Mouse (Mus musculus): ENCODE measurements at regions not wholly inside any gene's neighbourhood (a gene's known extent, or its start where the extent isn't known, plus 50 kb on each side); places are given as distances from the start of the nearest gene placed in this dataset.

GRCm38 (mm10) chr13:97439216-97439979 lies 198.5 kb downstream of the Enc1 start:
- TF ChIP-seq POLR2A (IDR thresholded peaks at IDR 0.05; ENCODE audit: borderline replicate concordance, extremely low read depth, insufficient read depth, insufficient read length, poor library complexity, severe bottlenecking): no peak
- TF ChIP-seq CTCF (IDR thresholded peaks at IDR 0.05; ENCODE audit: borderline replicate concordance, extremely low read depth, insufficient read depth, insufficient read length): no peak
- DNase-seq (ENCODE audit: low read depth): peak; percentile 90

- TF ChIP-seq CTCF (IDR thresholded peaks at IDR 0.05; ENCODE audit: borderline replicate concordance, extremely low read depth, insufficient read depth, insufficient read length) (no peak), POLR2A (IDR thresholded peaks at IDR 0.05; ENCODE audit: borderline replicate concordance, extremely low read depth, insufficient read depth, insufficient read length, poor library complexity, severe bottlenecking) (no peak)
- DNase-seq (ENCODE audit: low read depth): peak; percentile 70
These were observed 197.8 kb downstream of the Enc1 start for GRCm38 (mm10) chr13:97438692-97439091.

GRCm38 (mm10) chr13:97438277-97438676 lies 197.4 kb downstream of the Enc1 start:
- no peak for TF ChIP-seq CTCF (IDR thresholded peaks at IDR 0.05; ENCODE audit: borderline replicate concordance, extremely low read depth, insufficient read depth, insufficient read length)
- no peak for TF ChIP-seq POLR2A (IDR thresholded peaks at IDR 0.05; ENCODE audit: borderline replicate concordance, extremely low read depth, insufficient read depth, insufficient read length, poor library complexity, severe bottlenecking)

GRCm38 (mm10) chr13:97436719-97437350 lies 195.9 kb downstream of the Enc1 start:
- peak; percentile 80 for DNase-seq (ENCODE audit: low read depth)
- TF ChIP-seq POLR2A (IDR thresholded peaks at IDR 0.05; ENCODE audit: borderline replicate concordance, extremely low read depth, insufficient read depth, insufficient read length, poor library complexity, severe bottlenecking) (no peak), CTCF (IDR thresholded peaks at IDR 0.05; ENCODE audit: borderline replicate concordance, extremely low read depth, insufficient read depth, insufficient read length) (no peak)

More at GRCm38 (mm10) chr13:97438277-97438676, 197.4 kb downstream of the Enc1 start:
- no peak for DNase-seq (ENCODE audit: low read depth)

GRCm38 (mm10) chr13:97435865-97436718 lies 195.2 kb downstream of the Enc1 start:
- DNase-seq (ENCODE audit: low read depth): peak; percentile 87
- no peak for TF ChIP-seq POLR2A (IDR thresholded peaks at IDR 0.05; ENCODE audit: borderline replicate concordance, extremely low read depth, insufficient read depth, insufficient read length, poor library complexity, severe bottlenecking)
- peak; percentile 31; the same call in 1 of the 2 replicates for TF ChIP-seq CTCF (IDR thresholded peaks at IDR 0.05; ENCODE audit: borderline replicate concordance, extremely low read depth, insufficient read depth, insufficient read length)

- DNase-seq (ENCODE audit: low read depth): peak; percentile 64
- no peak for TF ChIP-seq POLR2A (IDR thresholded peaks at IDR 0.05; ENCODE audit: borderline replicate concordance, extremely low read depth, insufficient read depth, insufficient read length, poor library complexity, severe bottlenecking)
- TF ChIP-seq CTCF (IDR thresholded peaks at IDR 0.05; ENCODE audit: borderline replicate concordance, extremely low read depth, insufficient read depth, insufficient read length): no peak
These were observed 194.3 kb downstream of the Enc1 start for GRCm38 (mm10) chr13:97434961-97435864.

GRCm38 (mm10) chr13:97434167-97434566 lies 193.3 kb downstream of the Enc1 start:
- no peak for DNase-seq (ENCODE audit: low read depth)
- no peak for TF ChIP-seq CTCF (IDR thresholded peaks at IDR 0.05; ENCODE audit: borderline replicate concordance, extremely low read depth, insufficient read depth, insufficient read length)
- TF ChIP-seq POLR2A (IDR thresholded peaks at IDR 0.05; ENCODE audit: borderline replicate concordance, extremely low read depth, insufficient read depth, insufficient read length, poor library complexity, severe bottlenecking): no peak

- no peak for TF ChIP-seq POLR2A (IDR thresholded peaks at IDR 0.05; ENCODE audit: borderline replicate concordance, extremely low read depth, insufficient read depth, insufficient read length, poor library complexity, severe bottlenecking)
- no peak for TF ChIP-seq CTCF (IDR thresholded peaks at IDR 0.05; ENCODE audit: borderline replicate concordance, extremely low read depth, insufficient read depth, insufficient read length)
- no peak for DNase-seq (ENCODE audit: low read depth)
These were observed 191.7 kb downstream of the Enc1 start for GRCm38 (mm10) chr13:97432627-97433026.

- TF ChIP-seq CTCF (IDR thresholded peaks at IDR 0.05; ENCODE audit: borderline replicate concordance, extremely low read depth, insufficient read depth, insufficient read length): no peak
- TF ChIP-seq POLR2A (IDR thresholded peaks at IDR 0.05; ENCODE audit: borderline replicate concordance, extremely low read depth, insufficient read depth, insufficient read length, poor library complexity, severe bottlenecking): no peak
- DNase-seq (ENCODE audit: low read depth): no peak
These were observed 190.0 kb downstream of the Enc1 start for GRCm38 (mm10) chr13:97430885-97431284.

- no peak for DNase-seq (ENCODE audit: low read depth)
- no peak for TF ChIP-seq CTCF (IDR thresholded peaks at IDR 0.05; ENCODE audit: borderline replicate concordance, extremely low read depth, insufficient read depth, insufficient read length)
- no peak for TF ChIP-seq POLR2A (IDR thresholded peaks at IDR 0.05; ENCODE audit: borderline replicate concordance, extremely low read depth, insufficient read depth, insufficient read length, poor library complexity, severe bottlenecking)
These were observed 187.3 kb downstream of the Enc1 start for GRCm38 (mm10) chr13:97428163-97428562.
